Comparison of ENCODE assay signal across 8 mouse cellular contexts in the genomic region with DNA sequence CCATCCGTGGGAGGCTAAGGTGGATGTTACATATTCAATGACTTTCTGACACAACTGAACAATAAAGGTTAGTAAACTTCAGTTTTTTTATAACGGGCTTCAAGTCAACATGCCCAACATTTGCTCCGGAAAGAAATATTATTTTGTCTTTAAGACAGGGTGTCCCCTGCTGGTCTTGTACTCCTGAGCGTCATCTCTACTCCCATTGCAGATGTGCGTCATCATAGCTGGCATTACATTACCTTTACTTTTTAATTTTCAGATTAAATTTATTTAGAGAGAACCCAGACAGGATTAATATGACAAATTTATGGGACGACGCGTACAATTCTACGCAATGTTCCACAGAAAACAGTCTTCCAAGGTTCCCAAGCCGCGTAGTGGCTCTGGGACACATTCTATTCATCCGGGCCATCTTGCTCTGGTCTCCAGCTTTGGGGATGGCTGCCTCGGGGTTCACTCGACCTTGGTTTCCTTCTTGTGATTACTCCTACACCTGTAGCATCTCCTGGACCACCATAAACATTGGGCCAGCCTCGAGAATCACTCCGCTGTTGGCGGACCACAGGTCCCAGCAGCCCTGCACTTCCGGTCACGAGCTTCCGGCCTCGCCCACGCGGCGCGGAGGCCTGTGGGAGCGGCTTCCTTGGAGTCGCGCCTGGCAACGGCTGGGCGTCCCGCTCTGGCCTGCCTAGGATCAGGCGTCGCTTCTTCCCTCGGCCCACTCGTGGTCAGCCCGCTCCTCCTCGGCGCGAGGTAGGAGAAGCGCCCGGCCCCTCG. TPM values are rescaled to one million over a fixed set of nuclear protein-coding genes. Genes with fewer than 3 reads are reported as not detected.
DNase-seq lines count a peak whose midpoint lies in the region; ATAC-seq and TF ChIP-seq lines count a peak whose summit lies in the region.

A gene (plus strand): TSS at position 631 of the 780 bp plus-strand sequence.

- ATAC-seq in embryonic facial prominence, embryonic 15.5 days (ENCODE audit: insufficient number of reproducible peaks, low FRiP score, low TSS enrichment, low read depth), result peak; percentile 98
- ATAC-seq in limb, embryonic 14.5 days (ENCODE audit: low FRiP score, low read depth), result peak; percentile 96
- ATAC-seq in midbrain, postnatal 0 days (ENCODE audit: low FRiP score), result peak; percentile 99

- H3K4me1 ChIP-seq in bone marrow, adult 2 months (ENCODE audit: control insufficient read depth, insufficient read depth, low read length), result no peaks in the 10 kb centered on the region
- H3K4me1 ChIP-seq in embryonic facial prominence, embryonic 15.5 days, result peaks cover 3% of the 10 kb centered on the region; the same call in 1 of the 2 replicates
- H3K4me1 ChIP-seq in limb, embryonic 14.5 days (ENCODE audit: control insufficient read depth, insufficient read depth, low read length), result peaks cover 9% of the 10 kb centered on the region
- no peaks in the 10 kb centered on the region for H3K4me1 ChIP-seq in midbrain, postnatal 0 days (ENCODE audit: insufficient read depth, low read length)

- H3K27me3 ChIP-seq in embryonic facial prominence, embryonic 15.5 days, result no peaks in the 10 kb centered on the region
- no peaks in the 10 kb centered on the region for H3K27me3 ChIP-seq in limb, embryonic 14.5 days (ENCODE audit: control insufficient read depth, insufficient read depth, low read length)
- H3K27me3 ChIP-seq in midbrain, postnatal 0 days (ENCODE audit: insufficient read depth, low read length), result no peaks in the 10 kb centered on the region

- H3K9ac ChIP-seq in embryonic facial prominence, embryonic 15.5 days, result peak within 1 kb of the TSS; percentile 85
- peak within 1 kb of the TSS; percentile 82 for H3K9ac ChIP-seq in limb, embryonic 14.5 days (ENCODE audit: low read depth, low read length, severe bottlenecking)
- H3K9ac ChIP-seq in midbrain, postnatal 0 days (replicated peaks; ENCODE audit: low read length, poor library complexity, severe bottlenecking), result peak within 1 kb of the TSS; percentile 65

- peak within 1 kb of the TSS; percentile 67 for H3K4me3 ChIP-seq in bone marrow, adult 2 months (replicated peaks; ENCODE audit: control insufficient read depth, low read depth, low read length)
- H3K4me3 ChIP-seq in embryonic facial prominence, embryonic 15.5 days (replicated peaks), result peak within 1 kb of the TSS; percentile 95
- peak within 1 kb of the TSS; percentile 83 for H3K4me3 ChIP-seq in limb, embryonic 14.5 days (replicated peaks; ENCODE audit: low read length)
- peak within 1 kb of the TSS; percentile 84 for H3K4me3 ChIP-seq in midbrain, postnatal 0 days (ENCODE audit: low read depth, low read length)

- H3K27ac ChIP-seq in bone marrow, adult 2 months (ENCODE audit: control insufficient read depth, insufficient read depth, low read depth, low read length, poor library complexity), result peak within 1 kb of the TSS; percentile 5; the same call in 1 of the 2 replicates
- H3K27ac ChIP-seq in embryonic facial prominence, embryonic 15.5 days (replicated peaks), result peak within 1 kb of the TSS; percentile 63
- H3K27ac ChIP-seq in limb, embryonic 14.5 days (replicated peaks; ENCODE audit: low read depth, low read length), result 0 out of 2 replicates have a peak within 1 kb of the TSS, but pooled peaks have one; percentile 38
- peak within 1 kb of the TSS; percentile 66 for H3K27ac ChIP-seq in midbrain, postnatal 0 days (ENCODE audit: low read depth, low read length)

- peak; percentile 91 for DNase-seq in 3T3-L1 (ENCODE audit: low read depth, low spot score)
- DNase-seq in heart, adult 8-10 months (ENCODE audit: low spot score), result peak; percentile 94
- DNase-seq in kidney, adult 9 months, result peak; percentile 93
- DNase-seq in limb, embryonic 14.5 days (ENCODE audit: low spot score), result peak; percentile 91
- peak; percentile 96 for DNase-seq in midbrain, postnatal 0 days (ENCODE audit: low spot score)
- DNase-seq in spleen, postnatal 14 days (ENCODE audit: low spot score in 2 of 2), result peak; percentile 74 to 81

- peak within 1 kb of the TSS; percentile 61 for H3K4me2 ChIP-seq in embryonic facial prominence, embryonic 15.5 days (replicated peaks)
- H3K4me2 ChIP-seq in limb, embryonic 14.5 days (replicated peaks; ENCODE audit: low read depth, low read length, severe bottlenecking), result peak within 1 kb of the TSS; percentile 72
- peak within 1 kb of the TSS; percentile 57 for H3K4me2 ChIP-seq in midbrain, postnatal 0 days (ENCODE audit: low read depth, low read length, poor library complexity, severe bottlenecking)

- no peaks in the 10 kb centered on the region for H3K36me3 ChIP-seq in embryonic facial prominence, embryonic 15.5 days
- H3K36me3 ChIP-seq in limb, embryonic 14.5 days (ENCODE audit: control insufficient read depth, insufficient read depth, low read length), result no peaks in the 10 kb centered on the region
- H3K36me3 ChIP-seq in midbrain, postnatal 0 days (ENCODE audit: insufficient read depth, low read length), result no peaks in the 10 kb centered on the region

- no peaks in the 10 kb centered on the region for H3K9me3 ChIP-seq in embryonic facial prominence, embryonic 15.5 days (replicated peaks)
- H3K9me3 ChIP-seq in limb, embryonic 14.5 days (ENCODE audit: control insufficient read depth, low read length), result no peaks in the 10 kb centered on the region
- no peaks in the 10 kb centered on the region for H3K9me3 ChIP-seq in midbrain, postnatal 0 days (ENCODE audit: low read length)

- TF ChIP-seq CTCF in bone marrow, adult 2 months (IDR thresholded peaks at IDR 0.05; ENCODE audit: control insufficient read depth, insufficient read depth, low read length), result no peak
- TF ChIP-seq CTCF in midbrain, postnatal 0 days (IDR thresholded peaks at IDR 0.05), result peak; percentile 41

- WGBS in bone marrow, adult 2 months, result 3% methylated on average over 42 of the region's 42 CpGs
- WGBS in embryonic facial prominence, embryonic 15.5 days, result 3% methylated on average over 41 of the region's 42 CpGs
- WGBS in limb, embryonic 14.5 days, result 4% methylated on average over 34 of the region's 42 CpGs
- 3% methylated on average over 42 of the region's 42 CpGs for WGBS in midbrain, postnatal 0 days

- peak; percentile 51; the same call in 1 of the 2 replicates for TF ChIP-seq POLR2A in bone marrow, adult 2 months (IDR thresholded peaks at IDR 0.05; ENCODE audit: borderline replicate concordance, control insufficient read depth, low read depth, low read length)
- peak; percentile 67; the same call in 1 of the 2 replicates for TF ChIP-seq POLR2A in limb, embryonic 14.5 days (IDR thresholded peaks at IDR 0.05; ENCODE audit: borderline replicate concordance, extremely low read depth, insufficient read depth, insufficient read length)

RNA-seq across cellular contexts. Expression of the gene that starts here (rescaled TPM):
- polyA plus RNA-seq in bone marrow, adult 2 months (2011; ENCODE audit: insufficient read depth, insufficient read length, low replicate concordance, missing spikeins), result 0.99 and 3.9 TPM in 2 replicates
- polyA plus RNA-seq in embryonic facial prominence, embryonic 15.5 days (2015; fragmentation: Nextera tagmentation; extraction: Ambion mirVana), result 19.1 and 19.8 TPM in 2 replicates
- total RNA-seq in heart, adult 8-10 months (2022), result 1 to 10 TPM; 3.9 to 5.8 (median 5.1) TPM
- 23.9 and 26.7 TPM in 2 replicates for polyA plus RNA-seq in limb, embryonic 14.5 days (2012; rRNA removed)
- polyA plus RNA-seq in limb, embryonic 14.5 days (2014; fragmentation: Nextera tagmentation; extraction: Ambion mirVana), result 18.0 and 22.2 TPM in 2 replicates
- total RNA-seq in midbrain, postnatal 0 days (2014; rRNA removed), result 17.5 and 24.1 TPM in 2 replicates
- 21.0 and 22.0 TPM in 2 replicates for polyA plus RNA-seq in midbrain, postnatal 0 days (2015; fragmentation: Nextera tagmentation; extraction: Ambion mirVana)

Comparison
In these comparisons a context has a peak if more than half of its experiments do, and no peak if none do; other contexts are left out.
1. Peak in every context shown above with its lines: DNase-seq, ATAC-seq, H3K4me3 ChIP-seq and H3K27ac ChIP-seq.
2. H3K27ac ChIP-seq: peak in every context shown above with its lines; median percentile 66 in midbrain, postnatal 0 days; 63 in embryonic facial prominence, embryonic 15.5 days; 38 in limb, embryonic 14.5 days; 5 in bone marrow, adult 2 months.